Mouse (Mus musculus): ENCODE results near the gene Akr1c13. TPM values are rescaled to one million over a fixed set of nuclear protein-coding genes. Genes with fewer than 3 reads are reported as not detected.

The Akr1c13 gene
- 31.8 and 35.3 TPM in 2 replicates for polyA plus RNA-seq (2012; rRNA removed)

GRCm38 (mm10) chr13:4190904-4191303 lies at the start of gene Akr1c13:
Gene Akr1c13 (plus strand): TSS chr13:4191150.

GRCm38 (mm10) chr13:4150518-4150917 lies 40.4 kb upstream of the Akr1c13 start, which contains the start of gene Akr1c18:
Gene Akr1c18 (minus strand): TSS chr13:4150654.

GRCm38 (mm10) chr13:4228441-4228840 lies 37.5 kb downstream of the Akr1c13 start, which contains the start of gene Akr1c19:
Gene Akr1c19 (plus strand): TSS chr13:4228700.

Other genes with a start within 250 kb of the Akr1c13 start
- gene Ucn3, start 245.8 kb upstream of the Akr1c13 start, polyA plus RNA-seq (2012; rRNA removed) = not detected in 2 replicates
- gene Akr1c14, start 142.1 kb upstream of the Akr1c13 start, polyA plus RNA-seq (2012; rRNA removed) = 16.7 and 23.6 TPM in 2 replicates
- 2.5 and 5.1 TPM in 2 replicates for gene Akr1c18, start 40.5 kb upstream of the Akr1c13 start, polyA plus RNA-seq (2012; rRNA removed)
- gene Akr1c19, start 37.5 kb downstream of the Akr1c13 start, polyA plus RNA-seq (2012; rRNA removed) = 7.8 and 9.5 TPM in 2 replicates
- gene Akr1c12, start 88.3 kb downstream of the Akr1c13 start, polyA plus RNA-seq (2012; rRNA removed) = 21.8 and 22.7 TPM in 2 replicates
- gene Akr1c6, start 243.2 kb downstream of the Akr1c13 start, polyA plus RNA-seq (2012; rRNA removed) = 26.0 and 48.9 TPM in 2 replicates

Data from liver, embryonic 18 days (tissue).